Mouse (Mus musculus) erythroblast, embryonic 14.5 days (primary cell): Measurements from ENCODE around the gene Rpp25l.
"Not testable (repeated sequence)": the region's sequence is repeated elsewhere in the genome, so short reads cannot be mapped to it uniquely, and the experiment has no call there.

Source experiments
- GATA1 ChIP-seq: IDR thresholded peaks from 2 replicates; pipeline ENCODE4 v1.6.1; 2012; ENCODE audit warnings: low read length, inconsistent platforms, mixed read lengths
- TAL1 ChIP-seq: IDR thresholded peaks from 3 replicates; pipeline ENCODE4 v1.6.1; 2012; ENCODE audit warnings: low read length, inconsistent platforms, mixed read lengths

GRCm38 (mm10) chr4:41683303-41683702 is 30.0 kb downstream of the Rpp25l start:
- TF ChIP-seq GATA1, TAL1: not testable (repeated sequence)
